Mouse (Mus musculus): ENCODE data around the gene Zdhhc20. TPM values are rescaled to one million over a fixed set of nuclear protein-coding genes. Genes with fewer than 3 reads are reported as not detected.

Gene Zdhhc20
- 0.99 and 1.7 TPM in 2 replicates for polyA plus RNA-seq (2012; rRNA removed)

GRCm38 (mm10) chr14:57890011-57890842 is at the start of gene Zdhhc20:
Zdhhc20 (minus strand) TSS chr14:57890276.

DNA sequence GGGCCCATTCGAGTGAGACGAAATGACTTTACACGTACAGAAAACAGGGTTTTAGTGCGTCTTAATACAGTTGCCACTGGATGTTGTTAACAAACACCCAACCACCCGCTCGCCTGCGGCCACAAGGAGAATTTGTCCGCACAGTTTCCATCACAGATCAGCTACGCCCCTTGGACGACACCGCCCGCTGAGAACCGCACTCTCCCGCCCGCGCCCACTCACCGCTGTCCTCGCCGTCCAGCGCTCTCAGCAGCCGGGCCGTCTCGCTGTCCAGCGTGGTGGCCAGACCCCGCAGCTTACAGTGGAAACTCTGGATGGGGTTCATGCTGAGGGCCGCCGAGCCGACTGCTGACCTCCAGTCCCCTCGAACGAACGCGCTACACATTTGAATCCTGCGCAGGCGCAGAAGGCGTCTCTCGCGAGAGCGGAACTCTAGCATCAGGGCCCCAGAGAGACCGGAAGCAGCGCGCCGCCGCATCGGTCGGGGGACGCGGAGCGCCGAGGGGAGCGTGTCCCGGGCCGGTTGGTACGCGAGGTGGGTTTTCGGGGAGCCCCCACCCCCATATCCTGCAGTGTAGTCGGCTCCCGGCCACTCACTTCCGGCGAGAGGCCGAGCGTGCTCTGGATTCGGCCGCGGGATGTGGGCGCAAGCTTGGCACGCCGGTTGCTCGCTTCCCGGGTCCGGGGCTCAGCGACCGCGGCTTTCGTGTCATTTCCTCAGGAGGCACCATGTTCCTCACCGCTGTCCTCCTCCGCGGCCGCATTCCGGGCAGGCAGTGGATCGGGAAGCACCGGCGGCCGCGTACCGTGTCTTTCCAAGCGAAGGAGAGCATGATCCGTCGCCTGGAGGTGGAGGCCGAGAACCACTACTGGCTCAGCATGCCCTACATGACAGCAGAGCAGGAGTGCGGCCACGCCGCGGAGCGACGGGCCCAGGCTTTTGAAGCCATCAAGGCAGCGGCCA is 64.0 kb downstream of the Zdhhc20 start, which contains the start of the genes Ska3 and Mrpl57:
Gene Ska3, minus strand, starts transcription at position 398 of the 964 bp plus-strand sequence.
Gene Mrpl57, plus strand, starts transcription at position 447 of the 964 bp plus-strand sequence.

GRCm38 (mm10) chr14:57797991-57798931 is 91.8 kb downstream of the Zdhhc20 start, which contains the start of gene Sap18:
Sap18 (plus strand) TSS chr14:57798180.

Other genes starting within 250 kb of the Zdhhc20 start
- 0.26 and 0.74 TPM in 2 replicates for gene Xpo4, start 224.8 kb downstream of the Zdhhc20 start, polyA plus RNA-seq (2012; rRNA removed)
- not detected in 2 replicates for gene Gm49361, start 144.2 kb downstream of the Zdhhc20 start, polyA plus RNA-seq (2012; rRNA removed)
- gene Lats2, start 131.9 kb downstream of the Zdhhc20 start, polyA plus RNA-seq (2012; rRNA removed): 9.5 and 19.2 TPM in 2 replicates
- 6.9 and 20.0 TPM in 2 replicates for gene Sap18, start 92.1 kb downstream of the Zdhhc20 start, polyA plus RNA-seq (2012; rRNA removed)
- gene Ska3, start 64.1 kb downstream of the Zdhhc20 start, polyA plus RNA-seq (2012; rRNA removed): 0.30 and 0.31 TPM in 2 replicates
- gene Mrpl57, start 64.0 kb downstream of the Zdhhc20 start, polyA plus RNA-seq (2012; rRNA removed): 41.3 and 49.2 TPM in 2 replicates
- 5.9 and 8.1 TPM in 2 replicates for gene Micu2, start 109.0 kb upstream of the Zdhhc20 start, polyA plus RNA-seq (2012; rRNA removed)
- gene Fgf9, start 180.3 kb upstream of the Zdhhc20 start, polyA plus RNA-seq (2012; rRNA removed): 0.10 and 0.21 TPM in 2 replicates

Measured in stomach, adult 2 months (tissue).